Mouse (Mus musculus): Measurements from ENCODE around the gene Tbx1.

- TF ChIP-seq POLR2A (IDR thresholded peaks at IDR 0.05; ENCODE audit: low read depth, low read length) (no peak), CTCF (IDR thresholded peaks at IDR 0.05; ENCODE audit: borderline replicate concordance, insufficient read depth, low read length) (no peak)
Measured at GRCm38 (mm10) chr16:18587847-18588737, 2.4 kb downstream of the Tbx1 start.

Measured in embryonic fibroblast, embryonic 13.5 days (primary cell).